Mouse (Mus musculus): ENCODE results near the gene Cpa1.

- no peak for TF ChIP-seq POLR2A (IDR thresholded peaks at IDR 0.05; ENCODE audit: control insufficient read depth, extremely low read depth, insufficient read depth, low read length, poor library complexity)
- TF ChIP-seq CTCF (IDR thresholded peaks at IDR 0.05; ENCODE audit: borderline replicate concordance, control insufficient read depth, extremely low read depth, insufficient read depth, low read length, poor library complexity) = no peak
These were observed at the start of gene Cpa1 for GRCm38 (mm10) chr6:30638674-30639268.

Data from thymus, adult 2 months (tissue).